Mouse (Mus musculus): ENCODE results near the gene Znrd1as. TPM values are rescaled to one million over a fixed set of nuclear protein-coding genes. Genes with fewer than 3 reads are reported as not detected.

Znrd1as gene
- polyA plus RNA-seq, 1 experiment from 2014 or later, result 6.3 TPM

DNA sequence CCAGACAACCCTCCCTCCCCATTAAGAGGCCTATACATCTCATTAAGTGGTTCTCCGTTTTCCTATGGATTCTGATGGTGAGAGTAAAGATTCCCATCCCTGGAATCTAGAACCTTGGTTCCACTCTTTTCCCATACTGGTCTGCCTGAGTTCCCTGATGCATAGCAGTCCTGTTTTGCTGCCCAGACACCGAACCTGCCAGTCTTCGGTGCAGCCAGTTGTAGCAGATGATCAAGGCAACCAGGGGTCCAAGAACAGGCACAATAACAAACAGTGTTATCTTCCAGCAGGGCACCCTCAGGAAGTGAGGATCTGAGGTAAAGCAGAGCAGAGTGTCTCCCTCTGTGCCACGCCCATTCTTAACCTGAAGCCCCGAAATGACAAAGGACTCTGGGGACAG is 53.7 kb downstream of the Znrd1as start:
- Histone ChIP-seq H3K4me2 (ENCODE audit: low read length) (no peak overlapping the region), H3K4me3 (ENCODE audit: low read depth, low read length) (no peak overlapping the region), H3K9me3 (replicated peaks; ENCODE audit: control insufficient read depth, low read length) (no peaks in the 10 kb centered on the region), H3K36me3 (ENCODE audit: control insufficient read depth, insufficient read depth, low read length) (peaks cover 41% of the 10 kb centered on the region), H3K27me3 (replicated peaks; ENCODE audit: control insufficient read depth, insufficient read depth, low read length) (no peaks in the 10 kb centered on the region), H3K9ac (ENCODE audit: low read length) (no peak overlapping the region), H3K27ac (ENCODE audit: low read depth, low read length) (no peak overlapping the region), H3K4me1 (ENCODE audit: control insufficient read depth, insufficient read depth, low read length) (no peaks in the 10 kb centered on the region; the same call in 1 of the 2 replicates)
- WGBS, result 80% methylated on average over 5 of the region's 5 CpGs
- no peak for DNase-seq (ENCODE audit: low spot score)
- no peak; the same call in 1 of the 2 replicates for ATAC-seq

Other genes with a start within 250 kb of the Znrd1as start
- not detected in 2 replicates for gene H2-M10.5, start 185.7 kb upstream of the Znrd1as start, polyA plus RNA-seq (2014; fragmentation: Nextera tagmentation; extraction: Ambion mirVana)
- gene H2-M10.6, start 146.4 kb upstream of the Znrd1as start, polyA plus RNA-seq (2014; fragmentation: Nextera tagmentation; extraction: Ambion mirVana), result not detected in 2 replicates
- gene Trim26, start 121.5 kb upstream of the Znrd1as start, polyA plus RNA-seq (2014; fragmentation: Nextera tagmentation; extraction: Ambion mirVana), result 21.7 and 23.3 TPM in 2 replicates
- 0.48 and 0.49 TPM in 2 replicates for gene Trim15, start 91.4 kb upstream of the Znrd1as start, polyA plus RNA-seq (2014; fragmentation: Nextera tagmentation; extraction: Ambion mirVana)
- 1.1 and 2.1 TPM in 2 replicates for gene Trim10, start 89.0 kb upstream of the Znrd1as start, polyA plus RNA-seq (2014; fragmentation: Nextera tagmentation; extraction: Ambion mirVana)
- gene Trim40, start 68.5 kb upstream of the Znrd1as start, polyA plus RNA-seq (2014; fragmentation: Nextera tagmentation; extraction: Ambion mirVana), result not detected in 2 replicates
- gene Trim31, start 60.5 kb upstream of the Znrd1as start, polyA plus RNA-seq (2014; fragmentation: Nextera tagmentation; extraction: Ambion mirVana), result not detected in 2 replicates
- gene Rnf39, start 15.7 kb upstream of the Znrd1as start, polyA plus RNA-seq (2014; fragmentation: Nextera tagmentation; extraction: Ambion mirVana), result 0.24 and 0.75 TPM in 2 replicates
- 188 and 228 TPM in 2 replicates for gene Ppp1r11, start 6.9 kb upstream of the Znrd1as start, polyA plus RNA-seq (2014; fragmentation: Nextera tagmentation; extraction: Ambion mirVana)
- 78.3 and 87.9 TPM in 2 replicates for gene Znrd1, start within 50 bp of the Znrd1as start, polyA plus RNA-seq (2014; fragmentation: Nextera tagmentation; extraction: Ambion mirVana)
- gene 2410137M14Rik, start 22.6 kb downstream of the Znrd1as start, polyA plus RNA-seq (2014; fragmentation: Nextera tagmentation; extraction: Ambion mirVana), result 0.35 TPM in 1 of 2 replicates, not detected in the other
- 0.77 and 1.0 TPM in 2 replicates for gene H2-M5, start 30.9 kb downstream of the Znrd1as start, polyA plus RNA-seq (2014; fragmentation: Nextera tagmentation; extraction: Ambion mirVana)
- 199 and 268 TPM in 2 replicates for gene Zfp57, start 42.6 kb downstream of the Znrd1as start, polyA plus RNA-seq (2014; fragmentation: Nextera tagmentation; extraction: Ambion mirVana)
- gene Mog, start 64.8 kb downstream of the Znrd1as start, polyA plus RNA-seq (2014; fragmentation: Nextera tagmentation; extraction: Ambion mirVana), result 0.98 and 1.4 TPM in 2 replicates
- gene Gabbr1, start 87.4 kb downstream of the Znrd1as start, polyA plus RNA-seq (2014; fragmentation: Nextera tagmentation; extraction: Ambion mirVana), result 53.4 and 60.5 TPM in 2 replicates
- not detected in 2 replicates for gene Olfr90, start 129.9 kb downstream of the Znrd1as start, polyA plus RNA-seq (2014; fragmentation: Nextera tagmentation; extraction: Ambion mirVana)
- not detected in 2 replicates for gene Olfr91, start 139.7 kb downstream of the Znrd1as start, polyA plus RNA-seq (2014; fragmentation: Nextera tagmentation; extraction: Ambion mirVana)
- not detected in 2 replicates for gene Olfr92, start 161.5 kb downstream of the Znrd1as start, polyA plus RNA-seq (2014; fragmentation: Nextera tagmentation; extraction: Ambion mirVana)
- gene Olfr93, start 202.9 kb downstream of the Znrd1as start, polyA plus RNA-seq (2014; fragmentation: Nextera tagmentation; extraction: Ambion mirVana), result not detected in 2 replicates
- not detected in 2 replicates for gene Ubd, start 235.3 kb downstream of the Znrd1as start, polyA plus RNA-seq (2014; fragmentation: Nextera tagmentation; extraction: Ambion mirVana)
- gene Olfr94, start 242.4 kb downstream of the Znrd1as start, polyA plus RNA-seq (2014; fragmentation: Nextera tagmentation; extraction: Ambion mirVana), result not detected in 2 replicates